Mouse (Mus musculus): ENCODE measurements at regions not wholly inside any gene's neighbourhood (a gene's known extent, or its start where the extent isn't known, plus 50 kb on each side); places are given as distances from the start of the nearest gene placed in this dataset.

DNA sequence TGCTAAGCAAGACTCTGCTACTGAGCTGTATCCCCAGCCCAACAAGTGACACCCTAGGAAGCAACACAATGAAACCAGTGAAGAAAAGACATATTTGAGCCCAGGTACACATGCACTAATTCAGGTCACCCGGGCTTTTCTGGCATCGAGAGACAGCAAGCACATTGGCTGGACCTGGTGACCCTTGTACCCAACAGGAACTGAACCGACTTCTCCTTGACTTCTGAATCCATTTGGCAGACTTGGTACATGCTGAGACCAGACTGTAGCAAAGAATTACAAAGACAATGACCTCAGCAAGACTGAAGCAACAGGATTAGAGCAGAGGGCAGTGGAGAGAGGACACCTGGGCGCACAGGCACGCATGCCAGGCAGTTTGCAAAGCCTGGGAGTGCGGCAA, 79.1 kb downstream of the Sema4f start:
- no peak for DNase-seq

DNA sequence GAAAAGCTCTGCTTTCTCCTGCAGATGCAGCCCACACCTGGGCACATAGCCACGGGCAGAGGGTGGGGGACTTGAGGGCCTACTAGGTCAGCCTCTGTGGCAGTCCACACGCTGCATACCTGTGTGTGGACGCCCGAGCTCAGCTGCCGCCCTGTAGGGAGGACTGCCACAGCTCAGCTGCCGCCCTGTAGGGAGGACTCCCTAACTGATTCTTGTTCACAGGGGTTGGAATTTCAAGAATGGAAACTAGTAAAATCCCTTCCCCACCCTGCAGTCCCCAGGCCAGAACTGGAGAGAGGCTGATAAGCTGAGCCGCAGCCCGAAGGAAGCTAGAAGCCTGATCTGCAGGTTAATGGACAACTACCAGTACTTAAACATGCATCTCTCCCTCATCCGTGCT, 82.0 kb upstream of the Hk2 start:
- no peak for DNase-seq

GRCm38 (mm10) chr6:82855401-82855800, 81.1 kb upstream of the Hk2 start:
- no peak for DNase-seq

- no peak for DNase-seq
These were observed 80.5 kb upstream of the Hk2 start for GRCm38 (mm10) chr6:82854780-82855179.

- DNase-seq, result peak; percentile 18 to 48
These were observed 80.1 kb upstream of the Hk2 start for GRCm38 (mm10) chr6:82854338-82854737.

- DNase-seq, result no peak
These were observed 78.8 kb upstream of the Hk2 start for GRCm38 (mm10) chr6:82853076-82853475.

- DNase-seq, result no peak
These were observed 76.3 kb upstream of the Hk2 start for GRCm38 (mm10) chr6:82850556-82850955.

DNA sequence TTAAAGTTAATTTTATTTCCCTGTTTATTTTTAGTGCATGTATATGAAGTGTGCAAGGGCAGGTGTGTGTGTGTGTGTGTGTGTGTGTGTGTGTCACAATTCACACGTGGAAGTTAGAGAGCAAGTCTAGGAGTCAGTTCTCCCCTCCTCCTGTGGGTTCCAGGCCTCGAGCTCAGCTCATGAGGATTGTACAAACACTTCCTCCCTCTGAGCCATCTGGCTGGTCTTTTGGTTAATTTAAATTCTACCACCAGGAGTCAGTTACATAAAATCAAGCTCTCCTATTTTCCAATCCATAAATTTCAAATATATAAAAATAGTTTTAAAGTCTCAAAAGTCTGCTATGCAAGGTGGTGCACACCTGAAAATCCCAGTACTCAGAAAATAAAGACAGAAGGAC, 73.3 kb upstream of the Hk2 start:
- DNase-seq, result no peak

- no peak for DNase-seq
These were observed 72.4 kb upstream of the Hk2 start for GRCm38 (mm10) chr6:82846587-82847150.

- peak in 1 of 2 experiments; percentile 26 for DNase-seq
These were observed 70.2 kb upstream of the Hk2 start for GRCm38 (mm10) chr6:82844432-82844831.

GRCm38 (mm10) chr6:82843881-82844280, 69.6 kb upstream of the Hk2 start:
- no peak for DNase-seq

DNA sequence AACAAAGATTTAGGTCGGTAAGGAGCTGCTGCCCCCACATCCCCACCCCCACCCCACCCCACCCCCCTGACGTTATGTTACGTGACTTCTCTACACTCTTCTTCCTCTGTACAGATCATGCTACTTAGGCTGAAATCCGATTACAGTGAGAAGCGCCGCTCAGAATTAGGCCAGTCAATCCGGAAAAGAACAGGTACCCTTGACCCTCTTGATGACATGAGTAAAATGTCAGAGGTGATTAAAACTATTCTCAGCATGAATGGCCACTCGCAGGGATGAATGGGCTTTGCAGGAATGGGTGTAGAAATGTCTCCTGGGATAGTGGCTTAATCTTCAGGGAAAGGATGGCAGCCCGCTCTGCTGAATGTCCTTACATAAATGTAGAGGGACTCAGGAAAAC, 63.0 kb upstream of the Hk2 start:
- DNase-seq, result no peak

GRCm38 (mm10) chr6:82835222-82836064, 61.2 kb upstream of the Hk2 start:
- DNase-seq, result no peak

GRCm38 (mm10) chr6:82833867-82834266, 59.6 kb upstream of the Hk2 start:
- DNase-seq, result no peak

DNA sequence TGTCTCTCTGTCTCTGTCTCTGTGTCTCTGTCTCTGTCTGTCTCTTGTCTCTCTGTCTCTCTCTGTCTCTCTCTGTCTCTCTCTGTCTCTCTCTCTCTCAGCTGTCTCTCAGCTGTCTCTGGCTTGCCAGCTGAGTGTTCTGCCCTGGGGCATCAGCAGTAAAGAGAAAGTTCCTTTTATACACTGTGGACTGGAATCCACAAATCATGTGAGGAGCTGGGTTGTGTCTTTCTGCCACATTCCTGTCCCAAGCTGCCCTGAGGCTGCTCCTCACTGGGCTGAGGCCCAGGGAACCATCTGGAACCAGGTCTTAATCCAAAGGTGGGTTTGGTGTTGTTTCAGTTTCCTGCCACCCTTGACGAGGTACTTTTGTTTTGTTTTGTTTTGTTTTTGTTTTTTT, 57.0 kb upstream of the Hk2 start:
- no peak for DNase-seq

GRCm38 (mm10) chr6:82824684-82825083, 50.4 kb upstream of the Hk2 start:
- no peak for DNase-seq

DNA sequence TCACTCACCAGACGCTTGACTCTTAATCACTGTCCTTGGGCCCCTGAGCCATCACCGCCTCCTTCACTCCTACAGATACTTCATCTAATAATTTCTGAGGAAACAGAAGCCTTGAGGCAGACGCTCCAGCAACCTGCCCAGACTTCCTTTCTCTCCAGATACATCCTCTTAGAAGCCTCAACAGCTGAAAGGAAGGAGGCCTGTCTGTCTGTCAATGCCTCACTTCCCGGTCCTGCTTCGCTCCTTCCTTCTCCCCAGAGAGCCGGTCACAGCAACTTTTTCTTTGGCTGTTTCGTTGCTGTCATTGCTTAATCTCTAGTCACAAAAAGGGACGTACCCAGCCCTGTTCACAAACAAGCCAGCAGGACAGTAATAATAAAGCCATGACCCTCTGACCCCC, 50.0 kb upstream of the Hk2 start:
- DNase-seq, result peak in 1 of 2 experiments; percentile 12
